Mouse (Mus musculus) layer of hippocampus, adult 11-12 months (tissue): ENCODE measurements around the gene Ttc21b.
"Not testable (repeated sequence)": the region's sequence is repeated elsewhere in the genome, so short reads cannot be mapped to it uniquely, and the experiment has no call there.

Experiments
- DNase-seq: peaks from one replicate; pipeline ENCODE4 v3.0.0; 2022; ENCODE audit warnings: low spot score

Gene Ttc21b

DNA sequence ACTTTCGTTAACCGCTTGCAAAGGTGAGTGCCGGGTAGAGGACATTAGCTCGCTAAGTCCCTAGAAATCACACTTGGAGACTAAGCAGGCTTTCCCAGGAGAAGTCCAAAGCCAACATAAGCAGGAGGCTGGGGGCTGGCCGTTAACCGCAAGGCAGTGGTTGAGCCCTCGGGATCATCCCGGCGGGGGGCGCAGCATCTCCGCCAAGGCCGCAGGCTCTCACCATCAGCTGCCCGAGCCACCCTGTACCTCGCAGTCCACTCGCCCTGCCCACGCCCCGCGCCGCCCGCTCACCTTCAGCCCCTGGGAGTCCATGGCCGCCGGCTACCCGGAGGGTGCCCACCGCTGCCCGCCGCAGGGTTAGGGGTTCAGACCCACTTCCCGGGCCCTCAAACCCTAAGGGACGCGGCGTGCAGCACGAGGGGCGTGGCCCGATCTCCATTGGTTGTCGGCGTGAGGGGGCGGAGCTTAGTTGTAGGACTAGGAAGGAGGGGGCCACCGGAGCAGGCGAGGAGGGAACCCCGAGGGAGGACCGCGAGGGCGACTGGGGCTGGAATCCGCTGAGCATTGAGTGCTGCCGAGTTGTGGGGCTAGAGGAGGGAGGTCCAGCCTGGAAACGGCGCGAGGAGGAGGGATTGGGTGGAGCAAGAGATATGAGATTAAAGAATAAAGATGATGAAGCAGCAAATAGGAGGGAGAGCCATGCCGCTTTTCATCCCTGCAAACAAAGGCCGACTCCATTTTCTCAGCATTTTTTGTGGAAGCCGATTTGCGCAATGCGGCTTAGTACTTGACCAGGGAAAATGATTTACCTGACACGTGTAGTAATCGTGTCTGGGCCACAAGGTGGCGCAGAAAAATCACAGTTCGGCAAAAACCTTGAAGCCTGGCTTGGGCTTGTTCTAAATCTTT is at the start of gene Ttc21b:
Gene Ttc21b, minus strand, starts transcription at position 398 of the 912 bp plus-strand sequence.
- peak; percentile 98 for DNase-seq

DNA sequence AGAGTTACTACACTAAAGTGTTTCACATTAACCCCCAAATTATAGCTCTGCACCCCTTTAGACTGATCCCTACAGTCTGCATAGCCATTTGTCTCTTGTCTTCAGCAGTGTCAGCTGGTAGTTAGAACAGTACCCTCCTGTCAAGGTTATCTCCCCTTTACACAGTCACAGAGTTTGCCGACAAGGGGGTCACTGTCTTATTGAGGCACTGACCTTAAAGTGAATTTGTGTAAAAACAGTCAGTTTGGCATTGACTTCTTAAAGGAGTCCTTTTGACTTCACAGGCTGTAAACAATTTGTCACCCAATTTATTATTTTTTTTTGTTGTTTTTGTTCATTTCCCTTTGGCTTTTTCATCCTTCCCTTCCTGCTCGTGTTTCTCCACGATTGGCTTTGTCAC is 16.1 kb upstream of the Ttc21b start:
- DNase-seq: no peak

DNA sequence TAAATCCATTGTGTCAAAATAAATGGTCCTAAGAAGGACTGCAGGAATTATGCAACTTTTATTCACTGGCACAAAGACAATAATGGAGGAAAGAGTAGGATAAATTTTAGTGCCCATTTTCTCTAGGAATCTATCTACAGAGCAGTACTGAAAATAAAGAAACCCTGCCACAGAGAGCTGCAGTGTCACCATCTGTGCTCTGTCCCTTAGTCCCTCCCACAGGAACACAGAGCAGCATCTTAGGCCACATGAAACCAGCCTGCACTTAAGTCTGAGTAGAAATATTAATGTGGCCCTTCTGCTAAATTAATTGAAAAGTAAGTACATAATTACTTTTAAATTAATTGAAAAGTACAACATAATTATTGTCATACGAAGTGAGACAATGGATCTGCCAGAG is 12.4 kb downstream of the Ttc21b start:
- DNase-seq: no peak

DNA sequence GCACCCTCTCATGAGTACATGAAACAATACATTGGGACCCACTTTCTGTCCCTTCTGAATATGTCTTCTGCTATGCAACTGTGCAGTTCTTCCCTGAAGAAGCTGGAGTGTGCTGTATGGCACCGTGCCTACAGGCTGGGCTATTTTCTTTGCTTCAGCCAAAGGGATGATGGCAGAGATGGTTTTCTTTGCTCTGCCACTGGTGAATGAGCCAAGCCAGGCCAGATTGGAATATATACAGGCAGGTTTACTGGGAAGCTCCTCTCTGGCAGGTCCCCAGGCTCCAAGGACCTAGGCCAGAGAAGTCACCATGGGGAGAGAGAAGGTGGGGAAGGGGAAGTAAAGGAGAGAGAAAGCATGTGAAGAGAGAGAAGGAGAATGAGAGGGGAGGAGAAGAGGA is 16.1 kb downstream of the Ttc21b start:
- DNase-seq: no peak

DNA sequence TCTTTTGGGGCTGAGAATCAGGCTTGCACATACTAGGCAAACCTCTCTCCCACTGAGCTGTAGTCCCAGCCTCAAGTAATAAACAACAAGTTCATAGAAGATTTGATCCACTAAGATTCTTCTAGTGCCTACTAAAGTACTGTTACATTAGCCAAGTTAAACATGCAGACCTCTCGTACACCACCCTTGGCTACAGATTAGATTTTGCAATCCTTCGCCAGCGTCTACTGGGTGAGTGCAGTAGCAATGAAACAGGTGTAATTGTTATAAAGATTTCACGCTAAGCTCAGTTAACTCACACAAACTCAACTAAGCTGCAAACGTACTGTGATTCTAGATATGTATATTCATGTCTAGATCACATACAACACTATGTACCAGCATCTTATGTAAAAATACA is 17.5 kb downstream of the Ttc21b start:
- DNase-seq: no peak

DNA sequence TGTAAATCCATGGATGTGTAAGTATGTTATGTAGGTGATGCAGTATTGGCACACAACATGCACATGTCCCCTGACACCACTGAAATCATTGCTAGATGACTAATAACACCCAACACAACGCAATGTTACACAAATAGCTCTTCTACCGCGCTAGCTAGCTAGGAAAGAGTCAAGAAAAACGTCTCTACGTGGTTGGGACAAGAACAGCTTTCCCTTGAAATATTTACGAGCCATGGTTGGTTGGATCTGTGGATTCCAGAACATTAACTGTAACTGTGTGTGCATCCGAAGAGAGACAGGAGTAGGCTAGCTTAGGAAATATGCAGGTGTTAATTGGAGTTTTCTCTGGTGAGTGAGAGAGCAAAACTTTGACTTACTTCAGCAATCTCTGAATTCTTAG is 35.5 kb downstream of the Ttc21b start:
- no peak for DNase-seq

DNA sequence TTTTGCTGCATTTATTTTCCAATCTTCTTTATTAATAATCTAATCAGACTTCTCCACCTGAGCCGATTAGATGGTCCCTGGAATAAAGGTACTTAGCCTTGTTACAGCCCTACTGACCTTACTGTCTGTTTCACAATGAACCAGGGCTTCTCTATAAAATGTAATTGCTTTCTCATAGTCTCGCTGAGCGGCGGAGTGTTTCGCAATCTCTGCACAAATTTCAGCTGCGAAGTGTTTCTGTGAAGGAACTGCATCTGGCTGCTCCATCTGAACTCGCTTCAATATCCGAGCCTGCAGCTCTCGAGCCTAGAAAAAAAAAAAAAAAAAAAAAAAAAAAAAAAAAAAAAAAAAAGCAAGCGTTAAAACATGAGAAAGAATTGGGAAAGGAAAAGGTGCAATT is 46.5 kb downstream of the Ttc21b start:
- DNase-seq: peak; percentile 25

DNA sequence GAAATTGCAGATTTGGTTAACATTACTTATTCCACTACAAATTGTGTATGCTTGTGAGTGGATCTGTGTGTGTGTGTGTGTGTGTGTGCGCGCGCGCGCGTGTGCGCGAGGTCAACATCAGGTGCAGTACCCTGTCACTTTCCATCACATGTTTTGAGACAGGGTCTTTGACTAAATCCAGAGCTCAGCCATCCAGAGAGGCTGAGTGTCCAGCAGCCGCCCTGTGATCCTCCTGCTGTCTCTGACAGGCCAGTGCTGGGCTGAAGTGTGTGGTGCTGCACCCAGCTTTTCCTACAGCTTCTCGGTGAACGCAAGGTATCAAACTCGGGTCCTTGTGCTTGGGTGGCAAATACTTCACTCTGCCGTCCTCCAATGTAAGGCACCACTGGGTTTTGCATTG is 47.1 kb downstream of the Ttc21b start:
- no peak for DNase-seq

DNA sequence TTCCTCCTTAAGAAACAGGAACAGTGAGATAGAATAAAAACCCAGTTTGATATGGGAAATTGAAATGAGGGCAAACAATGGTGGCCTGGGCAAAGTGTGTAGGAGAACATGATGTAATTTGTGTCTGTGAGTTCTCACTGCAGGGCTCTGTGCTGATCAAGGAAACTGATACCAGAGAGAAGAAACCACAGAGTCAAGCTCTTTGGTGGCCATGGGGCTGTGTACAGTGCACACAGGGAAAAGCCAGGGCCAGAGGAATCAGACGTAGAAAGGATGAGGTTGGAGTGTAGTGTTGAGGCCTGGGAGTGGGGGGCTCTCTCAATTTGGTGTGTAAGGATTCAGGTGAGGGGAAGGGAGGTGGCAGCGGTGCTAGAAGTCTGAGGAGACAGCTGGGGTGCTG is 49.6 kb downstream of the Ttc21b start:
- no peak for DNase-seq

DNA sequence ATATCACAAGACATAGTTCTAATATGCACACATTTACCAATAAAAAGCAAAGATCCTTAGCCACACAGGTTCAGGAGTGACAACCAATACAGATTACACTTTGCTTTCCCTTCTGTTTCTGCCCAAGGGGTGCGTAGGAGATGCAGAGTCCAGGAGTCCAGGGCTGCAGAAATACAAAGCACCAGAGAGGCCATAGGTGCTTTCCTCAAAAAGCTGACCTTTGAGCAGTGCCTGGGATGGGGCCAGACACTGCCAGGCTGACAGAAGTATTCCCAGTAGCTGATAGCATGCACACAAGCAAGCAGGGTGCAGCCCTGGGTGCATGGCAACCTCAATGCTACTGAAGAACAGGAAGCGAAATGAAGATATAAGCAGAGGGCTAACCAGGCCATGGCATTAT is 52.2 kb downstream of the Ttc21b start:
- no peak for DNase-seq

DNA sequence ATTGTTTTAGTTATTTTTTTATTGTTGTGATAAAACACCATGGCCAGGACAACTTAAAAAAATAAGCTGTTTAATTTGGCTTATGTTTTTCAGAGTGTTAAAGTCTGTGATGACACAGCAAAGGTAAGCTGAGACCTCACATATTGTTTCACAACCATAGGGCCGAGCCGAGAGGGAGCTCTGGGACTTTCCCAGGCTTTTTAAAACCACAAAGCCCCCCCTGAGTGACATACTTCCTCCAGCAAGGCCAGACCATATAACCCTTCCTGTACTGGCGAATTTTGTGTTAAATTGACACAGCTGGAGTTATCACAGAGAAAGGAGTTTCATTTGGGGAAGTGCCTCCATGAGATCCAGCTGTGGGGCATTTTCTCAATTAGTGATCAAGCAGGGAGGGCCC is 56.2 kb downstream of the Ttc21b start:
- no peak for DNase-seq

DNA sequence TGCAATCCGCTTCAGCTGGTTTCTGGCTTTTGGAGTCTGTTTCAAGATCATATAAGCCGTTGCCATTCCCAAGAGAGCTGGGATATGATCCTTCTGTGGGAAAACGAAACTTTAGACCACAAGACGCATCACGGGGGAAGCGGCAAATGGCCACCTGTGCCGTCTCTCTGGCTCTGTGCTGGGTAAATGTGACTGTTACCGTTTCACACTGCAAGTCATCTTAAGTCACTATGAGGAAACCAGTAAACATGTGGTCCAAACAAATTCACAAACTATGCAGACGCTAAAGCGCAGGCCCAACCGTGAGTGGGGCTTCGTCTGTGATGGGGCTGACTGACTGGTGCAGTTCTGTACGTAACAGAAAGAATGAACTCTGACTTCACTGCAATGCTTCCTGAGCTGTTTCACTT is 64.7 kb downstream of the Ttc21b start:
- no peak for DNase-seq

DNA sequence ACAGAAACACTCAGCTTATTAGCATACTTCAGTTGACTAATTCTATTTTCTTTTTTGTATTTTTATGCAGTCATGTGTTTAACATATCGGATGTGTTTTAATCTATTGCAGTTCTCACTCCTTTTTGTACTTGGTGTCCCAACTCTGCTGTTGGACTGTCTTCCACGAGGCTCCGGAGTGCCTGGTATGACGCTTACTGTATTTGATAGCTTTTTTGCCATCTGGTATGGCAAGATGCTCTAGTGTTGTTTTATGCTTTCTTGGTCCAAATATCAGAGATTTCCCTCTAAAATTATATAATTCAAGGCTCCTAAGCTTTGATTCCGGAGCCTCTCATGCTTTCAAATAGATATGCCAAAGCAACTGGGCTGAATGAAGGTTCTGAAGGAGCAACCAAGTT is 66.3 kb downstream of the Ttc21b start:
- DNase-seq: peak; percentile 50

DNA sequence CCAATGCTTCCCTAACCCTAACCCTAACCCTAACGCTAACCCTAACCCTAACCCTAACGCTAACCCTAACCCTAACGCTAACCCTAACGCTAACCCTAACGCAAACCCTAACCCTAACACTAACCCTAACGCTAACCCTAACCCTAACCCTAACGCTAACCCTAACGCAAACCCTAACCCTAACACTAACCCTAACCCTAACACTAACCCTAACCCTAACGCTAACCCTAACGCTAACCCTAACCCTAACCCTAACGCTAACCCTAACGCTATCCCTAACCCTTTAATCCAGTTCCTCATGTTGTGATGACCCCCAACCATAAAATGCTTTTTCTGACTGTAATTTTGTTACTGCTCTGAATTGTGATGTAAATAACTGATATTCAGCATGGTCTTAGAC is 67.2 kb downstream of the Ttc21b start:
- DNase-seq: not testable (repeated sequence)

DNA sequence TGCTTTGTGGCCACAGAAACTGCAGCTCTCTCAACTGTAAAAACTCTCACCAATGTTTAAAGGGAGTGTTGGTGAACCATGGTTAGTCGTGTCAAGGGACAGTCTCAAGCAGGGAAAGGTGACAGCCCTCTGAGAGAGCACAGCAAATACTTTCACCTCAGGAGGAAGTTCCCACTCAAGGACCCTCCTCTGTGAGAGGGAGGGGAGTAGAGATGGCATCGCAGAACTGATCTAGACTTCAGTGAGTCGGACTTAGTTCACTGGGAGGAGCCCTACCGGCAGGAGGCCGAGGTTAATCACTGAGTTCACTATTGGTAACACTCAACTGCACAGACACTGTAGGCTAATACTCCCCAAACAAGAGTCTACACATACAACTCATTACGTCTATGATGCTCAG is 68.9 kb downstream of the Ttc21b start:
- DNase-seq: peak; percentile 1

DNA sequence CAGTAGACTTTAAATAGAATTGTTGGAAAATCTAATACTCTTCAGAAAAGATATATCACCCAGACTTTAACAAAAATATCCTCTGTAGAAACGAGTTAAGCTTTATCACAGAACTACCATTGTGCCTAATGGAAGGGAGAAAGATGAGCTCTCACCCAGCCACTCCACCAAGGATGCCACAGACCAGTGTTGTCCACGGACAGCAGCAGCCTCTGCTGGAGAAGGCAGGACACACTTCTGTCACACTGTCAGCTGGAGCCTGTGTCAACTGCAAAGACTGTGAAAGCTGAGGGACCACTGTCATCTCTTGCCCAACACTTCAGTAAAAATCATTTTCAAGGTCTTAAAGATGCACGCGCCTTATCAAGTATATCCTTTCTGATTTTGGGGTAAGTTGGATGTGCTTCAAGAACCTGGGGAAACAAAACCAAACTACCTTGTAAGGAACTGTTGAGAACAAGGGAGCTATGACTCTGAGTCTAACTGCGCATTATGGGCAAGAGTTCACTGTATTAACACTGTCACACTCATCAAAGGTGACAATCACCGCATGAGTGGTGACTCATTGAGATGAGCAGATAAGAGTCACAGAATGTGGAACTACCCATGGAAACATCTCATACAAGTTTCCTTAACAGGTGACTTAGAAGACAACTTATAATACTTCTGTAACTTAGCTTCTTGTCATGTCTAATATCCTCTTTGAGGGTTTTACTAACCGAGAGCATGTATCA is 71.8 kb downstream of the Ttc21b start:
- peak; percentile 51 for DNase-seq

DNA sequence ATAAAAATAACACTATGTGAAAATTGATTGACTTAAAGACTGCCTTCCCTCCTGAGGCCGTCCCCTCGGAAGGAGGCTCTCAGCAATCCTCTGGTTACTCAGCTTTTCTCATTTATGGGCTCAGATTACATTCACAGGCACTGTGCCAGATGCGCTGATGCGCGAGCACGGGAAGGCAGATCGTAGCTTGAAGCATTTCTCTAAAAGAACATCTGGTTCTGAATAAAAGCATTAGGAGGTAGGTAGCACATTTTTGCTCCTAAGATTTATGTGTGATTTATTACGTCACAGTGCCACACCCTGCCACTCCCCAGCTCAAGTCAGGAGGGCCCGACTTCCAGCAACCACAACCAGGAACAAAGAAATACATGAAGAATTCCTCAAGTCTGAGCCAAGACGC is 76.1 kb downstream of the Ttc21b start:
- no peak for DNase-seq

DNA sequence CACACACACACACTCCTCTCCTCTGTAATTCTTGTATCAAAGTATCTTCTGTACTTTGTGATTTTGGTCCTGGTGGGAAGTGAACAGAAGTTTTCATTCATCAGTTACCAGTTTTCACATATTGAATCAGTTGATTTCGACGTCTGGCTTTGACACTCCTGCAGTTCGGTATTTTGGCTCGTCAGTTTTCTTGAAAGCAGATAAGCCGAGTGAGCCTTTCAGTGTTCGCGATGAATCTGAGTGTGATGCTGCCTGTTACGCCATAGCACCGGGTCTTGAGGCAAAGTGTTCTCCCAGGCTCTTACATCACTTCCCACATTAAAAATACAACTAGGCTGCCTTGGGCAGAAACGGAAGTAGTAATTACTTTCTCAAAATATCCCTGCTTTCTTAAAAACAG is 76.6 kb downstream of the Ttc21b start:
- DNase-seq: no peak

DNA sequence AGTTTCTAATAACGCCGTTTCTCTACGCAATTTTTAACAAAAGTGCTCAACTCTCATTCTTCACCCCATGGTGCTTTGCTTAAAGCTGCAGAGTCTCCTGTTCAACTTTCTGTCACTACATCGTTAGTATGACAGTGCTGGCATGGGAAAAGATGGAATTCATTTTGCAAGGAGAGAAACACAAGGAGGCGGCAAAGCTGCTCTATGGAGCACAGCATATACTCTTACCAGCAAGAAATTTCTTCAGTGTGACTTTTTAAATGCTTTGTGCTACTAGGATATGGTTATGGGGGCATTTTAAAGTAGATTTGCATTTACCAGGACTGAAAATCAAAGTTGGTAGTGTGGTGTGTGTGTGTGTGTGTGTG is 77.6 kb downstream of the Ttc21b start:
- DNase-seq: no peak

DNA sequence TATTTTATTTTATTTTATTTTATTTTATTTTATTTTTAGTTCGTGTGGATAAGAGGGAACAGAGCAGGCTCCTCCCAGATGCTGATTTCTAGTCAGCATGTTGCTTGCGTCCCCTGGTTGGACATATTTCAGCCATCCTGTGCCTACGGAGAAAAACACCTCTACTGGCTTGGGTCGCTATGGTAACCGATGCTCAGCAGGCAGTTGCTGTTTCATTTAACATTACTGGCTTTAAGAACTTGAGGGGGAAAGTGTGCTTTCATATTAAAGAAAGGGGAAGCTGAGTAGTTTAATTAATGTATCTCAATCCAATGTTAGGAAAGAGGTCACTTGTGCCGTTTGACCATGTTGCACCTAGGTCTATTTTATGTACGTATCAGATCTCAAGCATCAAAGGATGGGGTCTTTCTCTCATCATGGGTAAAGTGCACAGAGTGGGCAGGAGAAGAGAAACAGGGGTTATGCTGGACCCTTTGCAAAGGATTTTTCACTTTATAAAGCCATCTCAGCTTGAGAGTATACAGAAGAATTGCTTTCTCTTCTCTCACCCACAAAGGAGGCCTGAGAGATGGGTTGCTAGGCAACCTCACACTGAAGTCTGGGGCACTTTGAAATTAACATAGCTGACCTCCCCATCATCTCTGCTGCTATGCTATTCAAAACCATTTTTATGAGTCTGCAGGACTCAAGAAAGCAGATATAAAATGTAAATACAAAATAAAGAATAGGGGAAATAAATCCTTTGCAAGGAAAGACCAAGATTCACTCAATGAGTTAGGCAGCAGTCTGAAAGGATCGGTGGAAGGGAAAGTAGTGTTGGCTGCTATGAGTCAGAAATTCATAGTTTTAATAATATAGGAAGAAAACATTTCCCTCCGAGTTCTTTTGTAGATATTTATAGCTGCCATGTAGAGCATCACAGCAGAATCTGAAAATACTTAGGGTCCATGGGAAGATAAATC is 78.2 kb downstream of the Ttc21b start:
- DNase-seq: no peak

DNA sequence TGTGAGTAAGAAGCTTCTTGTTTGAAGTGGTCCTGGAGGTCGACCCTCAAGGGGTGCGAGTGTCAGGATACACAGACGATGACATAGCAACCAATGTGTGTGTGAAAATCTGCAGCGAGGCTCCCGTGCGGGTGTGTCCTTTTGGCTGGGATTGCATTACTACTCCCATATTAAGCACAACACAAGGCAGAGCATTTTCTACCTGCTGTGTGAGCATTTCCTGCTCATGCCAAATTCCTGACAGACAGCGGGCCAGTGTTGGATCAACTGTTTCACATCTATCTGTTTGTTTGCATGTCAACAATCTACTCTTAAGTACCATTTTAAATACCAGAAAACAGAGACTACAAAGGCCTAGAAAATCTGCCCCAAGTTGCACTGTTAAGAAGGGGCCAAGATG is 79.4 kb downstream of the Ttc21b start:
- no peak for DNase-seq

DNA sequence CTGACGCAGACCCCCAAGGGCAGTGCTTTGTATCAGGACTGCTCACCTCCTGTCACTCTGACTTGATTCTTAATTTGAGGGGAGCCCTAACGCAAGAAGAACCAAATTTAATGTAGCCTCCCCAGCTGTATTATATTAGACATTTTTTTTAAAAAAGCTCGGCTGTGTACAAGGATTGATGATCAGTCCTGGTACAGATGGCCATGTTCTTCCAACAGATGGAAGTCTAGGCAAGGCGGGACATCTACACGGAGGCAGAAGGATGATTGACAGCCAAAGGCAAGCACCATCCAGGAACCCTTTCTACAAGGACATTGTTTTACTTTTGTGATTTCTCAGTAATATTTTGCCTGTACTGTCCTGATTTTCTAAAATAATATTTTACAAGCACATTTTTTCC is 83.3 kb downstream of the Ttc21b start:
- peak; percentile 79 for DNase-seq
